Mouse (Mus musculus): Measurements from ENCODE around the gene Wfikkn2.

Wfikkn2 gene

DNA sequence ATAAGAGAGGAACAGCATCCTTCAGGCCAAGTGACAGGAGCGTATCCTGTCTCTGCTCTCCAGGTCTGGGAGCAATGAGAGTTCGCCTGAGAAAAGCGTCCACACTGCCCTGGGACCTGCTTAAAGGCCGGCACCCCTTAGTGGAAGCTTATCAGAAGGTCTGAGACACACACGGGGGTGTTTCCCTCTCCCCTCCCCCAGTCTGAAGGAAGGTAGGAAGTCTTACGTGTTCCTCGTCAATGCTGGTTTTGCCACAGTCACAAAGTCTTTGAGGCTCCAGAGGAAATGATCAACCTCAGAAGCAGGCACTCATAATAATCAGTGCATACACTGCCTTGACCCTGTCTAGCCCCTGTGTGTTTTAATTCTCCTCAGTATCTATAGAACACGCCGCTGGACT lies 22.3 kb downstream of the Wfikkn2 start:
- no peak for DNase-seq (ENCODE audit: low spot score in 2 of 2)

DNA sequence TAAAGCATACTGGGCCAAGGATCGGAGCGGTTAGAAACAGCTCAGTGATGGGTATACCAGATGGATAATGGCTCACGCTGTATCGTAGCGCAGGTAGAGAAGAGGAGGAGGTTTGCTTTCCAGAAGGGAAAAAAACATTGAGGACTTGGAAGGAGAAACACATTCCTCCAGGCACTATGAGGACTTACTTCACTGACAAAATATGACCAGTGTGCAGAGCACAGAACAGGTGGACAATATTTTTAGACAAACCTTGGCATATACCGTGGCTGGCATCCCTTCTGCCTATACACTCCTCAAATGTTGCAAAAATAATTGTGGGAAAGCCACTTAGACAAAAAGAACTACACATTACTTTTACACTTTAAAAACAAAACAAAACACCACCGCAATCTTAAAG lies 24.5 kb downstream of the Wfikkn2 start:
- DNase-seq (ENCODE audit: low spot score in 2 of 2) = peak in 1 of 2 experiments; percentile 42

DNA sequence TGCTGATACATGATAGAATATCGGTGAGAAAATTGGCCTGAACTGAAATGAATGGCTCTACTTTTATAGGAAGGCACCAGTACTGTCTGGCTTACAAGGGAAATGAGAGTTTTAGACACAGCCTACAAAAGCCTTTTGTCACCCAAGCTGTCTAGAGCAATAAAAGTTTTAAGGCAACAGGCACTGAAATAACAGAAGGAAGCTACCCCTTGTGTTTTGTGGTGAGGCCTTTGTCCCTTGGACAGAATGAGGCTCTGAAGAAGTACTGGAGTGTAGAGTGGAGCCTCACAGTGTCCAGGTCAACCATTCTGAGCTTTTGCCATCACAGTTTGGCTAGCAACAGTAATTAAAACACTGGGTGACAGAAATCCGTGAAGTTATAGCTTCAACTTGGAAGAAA lies 29.6 kb downstream of the Wfikkn2 start:
- no peak for DNase-seq (ENCODE audit: low spot score in 2 of 2)

DNA sequence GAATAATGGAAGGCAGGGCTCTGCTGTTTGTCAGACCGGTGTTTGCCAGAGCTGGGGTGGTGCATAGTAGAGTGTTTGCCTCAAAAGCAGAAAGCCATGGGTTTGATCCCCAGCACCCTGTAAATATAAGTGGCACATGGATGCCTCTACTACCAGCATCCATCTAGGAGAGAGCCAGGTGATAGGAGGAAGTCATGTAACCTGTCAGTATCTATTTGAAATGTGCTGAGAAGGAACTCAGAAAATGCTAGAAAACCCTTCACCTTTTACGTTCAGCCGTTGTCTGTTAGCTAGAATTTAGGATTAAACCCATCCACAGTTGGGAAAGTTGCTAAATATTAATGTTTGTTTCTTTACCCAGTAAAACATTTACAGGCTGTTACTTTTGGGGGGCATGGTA lies 30.2 kb downstream of the Wfikkn2 start:
- no peak for DNase-seq (ENCODE audit: low spot score in 2 of 2)

DNA sequence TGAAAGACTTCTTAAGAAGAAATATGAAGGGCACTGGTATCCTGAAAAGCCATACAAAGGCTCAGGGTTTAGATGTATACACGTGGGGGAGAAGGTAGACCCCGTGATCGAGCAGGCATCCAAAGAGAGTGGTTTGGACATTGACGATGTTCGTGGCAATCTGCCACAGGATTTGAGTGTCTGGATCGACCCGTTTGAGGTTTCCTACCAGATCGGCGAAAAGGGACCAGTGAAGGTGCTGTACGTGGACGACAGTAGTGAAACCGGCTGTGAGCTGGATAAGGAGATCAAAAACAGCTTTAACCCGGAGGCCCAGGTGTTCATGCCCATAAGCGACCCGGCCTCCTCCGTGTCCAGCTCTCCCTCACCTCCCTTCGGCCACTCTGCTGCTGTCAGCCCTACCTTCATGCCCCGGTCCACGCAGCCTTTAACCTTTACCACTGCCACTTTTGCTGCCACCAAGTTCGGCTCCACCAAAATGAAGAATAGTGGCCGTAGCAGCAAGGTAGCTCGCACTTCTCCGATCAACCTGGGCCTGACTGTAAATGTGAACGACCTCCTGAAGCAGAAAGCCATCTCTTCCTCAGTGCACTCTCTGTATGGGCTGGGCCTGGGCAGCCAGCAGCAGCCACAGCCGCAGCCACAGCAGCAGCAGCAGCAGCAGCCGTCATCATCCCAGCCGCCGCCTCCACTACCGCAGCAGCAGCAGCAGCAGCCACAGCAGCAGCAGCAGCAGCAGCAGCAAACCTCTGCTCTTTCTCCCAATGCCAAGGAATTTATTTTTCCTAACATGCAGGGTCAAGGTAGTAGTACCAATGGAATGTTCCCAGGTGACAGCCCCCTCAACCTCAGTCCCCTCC lies 31.8 kb downstream of the Wfikkn2 start:
- DNase-seq (ENCODE audit: low spot score in 2 of 2) = no peak

DNA sequence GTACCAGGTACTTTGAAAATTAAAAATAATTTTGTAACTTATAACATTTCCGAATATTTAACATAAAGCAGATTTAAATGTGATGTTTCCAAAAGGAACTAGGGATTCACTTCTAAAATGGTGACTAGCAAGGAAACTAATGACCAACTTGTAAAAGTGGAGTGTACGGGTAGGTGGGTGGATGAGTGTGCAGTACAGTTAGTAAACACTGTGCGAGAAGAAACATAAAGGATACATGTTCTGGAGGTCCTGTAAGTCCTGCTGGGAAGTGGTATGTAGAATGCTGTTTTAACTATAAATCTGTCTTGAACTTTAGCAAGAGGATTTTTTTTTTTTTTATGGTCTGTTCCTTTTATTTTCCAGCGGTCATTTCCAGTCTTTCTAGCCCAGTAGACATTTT lies 32.8 kb downstream of the Wfikkn2 start:
- no peak for DNase-seq (ENCODE audit: low spot score in 2 of 2)

- DNase-seq (ENCODE audit: low spot score in 2 of 2) = no peak
These were observed 33.3 kb downstream of the Wfikkn2 start for GRCm38 (mm10) chr11:94212489-94212836.

DNA sequence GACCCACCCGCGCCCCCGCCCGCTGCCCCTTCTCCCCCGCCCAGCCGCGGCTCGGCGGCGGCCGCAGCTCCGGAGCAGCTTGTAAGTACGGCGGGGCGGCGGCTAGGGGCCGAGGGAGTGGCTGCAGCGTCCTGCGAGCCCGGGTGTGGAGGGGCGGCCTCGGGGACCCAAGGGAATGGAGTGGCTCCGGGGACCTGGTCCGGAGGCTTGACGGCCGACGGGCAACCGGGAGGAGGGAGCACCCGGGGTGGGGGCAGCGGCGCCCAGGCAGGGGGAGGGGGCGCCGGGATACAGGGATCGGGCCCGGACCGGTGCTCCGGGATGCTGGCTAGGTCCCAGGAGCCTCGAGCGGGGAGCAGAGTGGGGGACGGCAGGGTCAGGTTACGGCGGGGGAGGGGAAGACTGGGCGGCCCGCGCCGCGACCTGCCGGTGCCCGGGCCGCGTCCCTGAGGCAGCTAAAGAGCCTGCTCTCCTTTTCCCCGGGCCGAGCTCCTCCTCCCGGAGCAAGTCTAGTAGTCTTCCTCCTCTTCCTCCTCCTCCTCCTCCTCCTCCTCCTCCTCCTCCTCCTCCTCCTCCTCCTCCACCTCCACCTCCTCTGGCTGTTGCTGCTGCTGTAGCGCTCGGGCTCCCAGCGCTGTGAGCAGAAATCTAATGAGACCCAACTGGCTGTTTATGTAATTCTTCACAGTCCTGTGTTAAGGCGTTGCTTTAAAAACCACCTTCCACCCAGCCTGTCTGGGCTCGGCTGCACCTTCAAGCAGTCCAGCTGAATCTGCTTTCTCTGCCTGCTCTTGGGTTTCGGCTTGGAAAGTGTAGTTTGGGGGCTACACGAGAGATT lies 33.9 kb downstream of the Wfikkn2 start:
- DNase-seq (ENCODE audit: low spot score in 2 of 2) = peak in 1 of 2 experiments; percentile 57

DNA sequence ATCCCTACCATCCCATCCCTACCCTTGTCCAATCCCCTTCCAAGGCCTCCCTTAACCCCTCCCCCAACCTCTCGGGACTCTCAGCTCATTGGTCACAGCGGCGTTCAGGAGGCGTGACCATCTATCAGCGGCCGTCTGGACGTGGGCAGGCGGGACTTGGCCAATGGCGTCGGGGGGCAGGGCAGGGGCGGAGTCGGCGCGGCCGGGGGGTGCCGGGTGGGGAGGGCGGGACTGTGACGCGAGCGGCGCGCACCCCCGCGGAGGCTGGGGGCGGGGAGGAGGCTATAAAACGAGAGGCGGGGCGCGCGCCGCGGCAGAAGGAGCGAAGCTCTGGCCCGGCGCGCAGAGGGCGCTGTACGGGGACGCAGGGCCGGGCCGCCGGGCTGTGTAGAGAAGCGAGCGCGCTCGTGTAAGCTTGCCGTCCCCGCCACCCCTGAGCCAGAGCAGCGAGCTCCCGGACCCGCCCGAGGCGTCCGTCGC lies 34.6 kb downstream of the Wfikkn2 start, which contains the start of gene Tob1:
TSS of gene Tob1 (plus strand) at position 331 of the 480 bp plus-strand sequence.
- DNase-seq (ENCODE audit: low spot score in 2 of 2) = peak; percentile 96 to 99

DNA sequence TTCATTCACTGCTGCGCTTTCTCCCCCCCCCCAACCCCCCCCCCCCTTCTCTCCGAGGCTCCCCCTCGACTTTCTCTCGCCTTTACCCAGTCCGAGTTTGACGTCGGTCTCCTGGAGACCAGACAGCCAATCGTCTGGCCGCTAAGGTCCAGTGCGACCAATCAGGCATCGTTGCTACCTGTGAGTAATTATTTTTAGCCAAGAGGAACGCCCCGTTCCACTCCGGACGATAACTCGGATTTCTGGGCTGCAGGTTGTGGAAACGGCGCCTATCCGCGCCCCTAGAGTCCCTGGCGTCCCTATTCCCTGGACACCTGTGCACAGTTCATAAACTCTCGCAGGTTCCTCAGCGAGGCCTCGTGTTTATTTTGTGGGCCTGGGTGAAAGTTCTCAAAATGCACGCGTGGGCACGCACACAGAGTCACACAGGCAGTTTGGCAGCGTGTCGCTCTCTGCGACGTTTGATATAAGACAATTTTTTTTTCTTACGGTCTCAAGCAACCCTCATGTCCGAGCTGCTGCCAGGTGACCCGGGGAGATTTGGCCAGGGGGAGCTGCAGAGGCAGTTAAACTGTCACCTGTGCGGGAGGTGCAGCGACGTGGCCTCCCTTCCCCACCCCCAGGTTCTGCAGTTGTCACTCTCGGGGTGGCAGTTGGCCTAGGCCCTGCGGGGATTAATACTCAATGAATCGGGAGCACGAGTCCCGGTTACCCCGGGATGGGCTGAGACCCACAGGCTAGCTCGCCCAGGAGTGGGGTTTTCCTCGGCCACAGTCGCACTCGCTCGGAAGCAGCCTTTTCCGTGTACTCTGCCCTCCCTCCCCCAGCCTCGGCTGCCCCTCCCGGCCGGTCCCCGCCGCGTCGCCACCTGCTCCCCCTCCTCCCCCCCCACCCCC lies 35.4 kb downstream of the Wfikkn2 start:
- DNase-seq (ENCODE audit: low spot score in 2 of 2) = peak; percentile 92 to 95

DNA sequence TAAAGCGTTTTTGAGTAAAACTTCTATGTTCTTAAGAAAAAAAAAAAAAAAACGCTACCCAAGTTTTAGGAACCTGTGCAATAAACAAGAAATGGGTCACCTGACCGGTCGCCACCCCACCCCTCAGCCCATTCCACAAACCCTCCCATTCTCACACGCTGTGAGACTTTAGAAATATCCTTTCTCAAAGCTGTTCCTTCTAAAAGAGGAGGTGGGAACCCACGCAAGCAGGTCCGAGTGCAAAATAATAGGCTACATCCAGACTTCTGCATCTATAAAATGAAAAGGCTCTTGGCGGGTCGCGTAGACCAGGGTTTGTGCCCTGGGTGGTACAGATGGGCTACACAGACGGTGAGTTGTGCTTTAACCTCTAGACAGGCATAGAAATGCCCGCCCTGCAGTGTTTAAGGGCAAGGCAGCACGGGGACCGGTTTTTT lies 36.1 kb downstream of the Wfikkn2 start:
- DNase-seq (ENCODE audit: low spot score in 2 of 2) = peak in 1 of 2 experiments; percentile 60

- DNase-seq (ENCODE audit: low spot score in 2 of 2) = no peak
These were observed 36.8 kb downstream of the Wfikkn2 start for GRCm38 (mm10) chr11:94208811-94209675.

DNA sequence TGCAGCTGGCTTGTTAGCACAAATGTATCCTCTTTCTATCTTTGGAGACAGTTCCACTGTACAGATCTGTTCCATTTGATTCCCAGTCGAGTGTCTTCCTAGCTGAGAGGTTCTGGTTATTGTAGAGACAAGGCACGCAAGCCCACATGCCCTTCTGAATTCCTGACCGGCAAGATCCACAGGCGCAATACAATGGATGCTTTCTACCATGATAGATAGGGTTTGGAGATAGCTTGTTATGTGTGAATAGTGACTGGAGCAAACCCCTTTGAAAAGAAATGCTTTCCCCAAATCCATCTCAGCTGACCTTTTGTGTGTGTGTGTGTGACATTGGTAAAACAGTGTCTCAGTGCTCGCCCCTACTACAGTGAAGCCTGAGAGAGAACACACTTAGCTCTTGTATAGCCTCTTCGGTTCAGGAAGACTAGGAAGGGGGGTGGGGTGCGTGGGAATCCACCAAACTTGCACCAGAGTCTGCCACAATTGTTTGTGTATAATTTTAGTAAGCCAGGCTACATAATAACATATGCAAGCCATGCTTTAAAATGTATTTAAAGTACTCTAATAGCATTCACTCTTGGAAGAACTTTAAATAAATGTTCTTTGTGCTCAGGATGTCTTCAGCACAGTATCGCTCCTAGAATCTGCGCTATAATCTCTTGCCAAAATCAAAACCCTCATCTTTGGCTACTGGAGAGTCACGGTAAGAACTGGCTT lies 39.2 kb downstream of the Wfikkn2 start:
- DNase-seq (ENCODE audit: low spot score in 2 of 2) = no peak

DNA sequence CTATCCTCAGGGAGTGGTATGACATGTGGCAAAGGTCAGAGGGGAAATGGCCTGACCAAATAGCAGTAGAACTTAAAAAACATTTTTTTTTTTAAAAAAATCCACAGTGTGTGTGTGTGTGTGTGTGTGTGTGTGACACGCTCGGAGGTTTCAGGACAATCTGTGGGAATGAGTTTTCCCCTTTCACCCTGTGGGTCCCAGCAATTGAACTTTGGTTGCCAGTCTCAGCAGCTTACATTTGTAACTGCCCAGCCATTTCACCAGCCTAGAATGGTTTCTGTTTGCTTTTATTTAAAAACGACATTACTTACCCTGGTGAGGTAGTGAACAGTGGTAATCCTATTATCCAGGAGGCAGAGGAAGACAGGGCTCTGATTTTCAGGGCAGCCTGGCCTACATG lies 42.7 kb downstream of the Wfikkn2 start:
- DNase-seq (ENCODE audit: low spot score in 2 of 2) = no peak

- no peak for DNase-seq (ENCODE audit: low spot score in 2 of 2)
These were observed 43.7 kb downstream of the Wfikkn2 start for GRCm38 (mm10) chr11:94202106-94202505.

- no peak for DNase-seq (ENCODE audit: low spot score in 2 of 2)
These were observed 45.4 kb downstream of the Wfikkn2 start for GRCm38 (mm10) chr11:94200422-94200821.

GRCm38 (mm10) chr11:94199771-94200170 lies 46.0 kb downstream of the Wfikkn2 start:
- DNase-seq (ENCODE audit: low spot score in 2 of 2) = no peak

- no peak for DNase-seq (ENCODE audit: low spot score in 2 of 2)
These were observed 47.2 kb downstream of the Wfikkn2 start for GRCm38 (mm10) chr11:94198405-94199146.

GRCm38 (mm10) chr11:94196311-94196710 lies 49.5 kb downstream of the Wfikkn2 start:
- no peak for DNase-seq (ENCODE audit: low spot score in 2 of 2)

Measured in left cerebral cortex, adult 9 months (tissue).